Mouse (Mus musculus): Measurements from ENCODE around the gene Cntrl. TPM values are rescaled to one million over a fixed set of nuclear protein-coding genes. Genes with fewer than 3 reads are reported as not detected.

Gene Cntrl
- polyA plus RNA-seq, 1 experiment from 2014 or later: 22.5 TPM

DNA sequence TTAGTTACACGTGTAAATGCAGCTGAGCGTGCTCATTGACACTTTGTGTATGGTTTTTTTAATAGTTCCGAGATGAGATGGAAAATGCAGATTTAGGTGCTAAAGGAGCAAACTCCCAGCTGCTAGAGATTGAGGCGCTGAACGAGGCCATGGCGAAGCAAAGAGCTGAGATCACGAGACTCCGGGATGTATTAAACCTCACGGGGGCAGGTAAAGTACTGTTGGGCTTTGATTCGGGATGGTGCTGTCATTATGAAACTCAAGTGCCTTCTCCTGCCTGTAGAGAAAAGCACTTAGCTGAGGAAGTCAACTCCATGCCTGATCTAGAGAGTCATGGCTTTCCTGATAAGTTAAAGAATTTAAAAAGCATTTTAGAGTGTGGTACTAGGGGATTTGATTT is 39.5 kb downstream of the Cntrl start:
- Histone ChIP-seq H3K9ac (ENCODE audit: low read length) (no peak overlapping the region), H3K4me1 (ENCODE audit: control insufficient read depth in 2 of 2, insufficient read depth in 2 of 2, low read length in 2 of 2) (peaks cover 5 to 11% of the 10 kb centered on the region in 2 experiments), H3K4me3 (ENCODE audit: control insufficient read depth in 1 of 2, insufficient read depth in 1 of 2, low read depth in 1 of 2, low read length in 2 of 2) (no peak overlapping the region), H3K27ac (replicated peaks in 1 of 2; ENCODE audit: control insufficient read depth in 1 of 2, insufficient read depth in 1 of 2, low read depth in 2 of 2, low read length in 2 of 2) (no peak overlapping the region), H3K27me3 (ENCODE audit: control insufficient read depth, insufficient read depth, low read length) (no peaks in the 10 kb centered on the region), H3K36me3 (ENCODE audit: control insufficient read depth, insufficient read depth, low read length) (peaks cover 100% of the 10 kb centered on the region), H3K9me3 (ENCODE audit: control insufficient read depth, low read length) (no peaks in the 10 kb centered on the region), H3K4me2 (ENCODE audit: low read length) (no peak overlapping the region)
- no peak for ATAC-seq (ENCODE audit: insufficient number of reproducible peaks, insufficient read depth, low FRiP score, low read depth)
- WGBS: 88% methylated on average over 10 of the region's 10 CpGs

- Histone ChIP-seq H3K36me3 (ENCODE audit: control insufficient read depth, insufficient read depth, low read length) (peaks cover 100% of the 10 kb centered on the region), H3K4me1 (ENCODE audit: control insufficient read depth in 2 of 2, insufficient read depth in 2 of 2, low read length in 2 of 2) (peaks cover 9 to 19% of the 10 kb centered on the region in 2 experiments), H3K4me3 (ENCODE audit: control insufficient read depth in 1 of 2, insufficient read depth in 1 of 2, low read depth in 1 of 2, low read length in 2 of 2) (no peak overlapping the region), H3K4me2 (ENCODE audit: low read length) (no peak overlapping the region), H3K9me3 (ENCODE audit: control insufficient read depth, low read length) (no peaks in the 10 kb centered on the region), H3K27ac (replicated peaks in 1 of 2; ENCODE audit: control insufficient read depth in 1 of 2, insufficient read depth in 1 of 2, low read depth in 2 of 2, low read length in 2 of 2) (no peak overlapping the region), H3K27me3 (ENCODE audit: control insufficient read depth, insufficient read depth, low read length) (no peaks in the 10 kb centered on the region), H3K9ac (ENCODE audit: low read length) (no peak overlapping the region)
- ATAC-seq (ENCODE audit: insufficient number of reproducible peaks, insufficient read depth, low FRiP score, low read depth): no peak
- WGBS: 94% methylated on average over 13 of the region's 13 CpGs
These were observed 42.1 kb downstream of the Cntrl start for GRCm38 (mm10) chr2:35151303-35151882.

DNA sequence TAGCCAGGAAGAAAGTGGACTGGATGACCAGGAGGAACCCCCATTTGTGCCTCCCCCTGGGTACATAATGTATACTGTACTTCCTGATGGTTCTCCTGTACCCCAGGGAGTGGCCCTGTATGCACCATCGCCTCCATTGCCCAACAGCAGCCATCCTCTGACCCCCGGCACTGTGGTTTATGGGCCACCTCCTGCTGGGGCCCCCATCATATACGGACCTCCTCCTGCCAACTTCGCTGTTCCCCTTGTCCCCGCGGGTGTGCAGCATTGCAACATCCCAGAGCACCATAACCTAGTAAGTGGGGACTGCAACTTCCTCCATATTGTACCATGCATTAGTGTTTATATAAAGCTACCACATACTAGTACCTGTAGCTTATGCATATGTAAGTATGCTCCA is 43.9 kb downstream of the Cntrl start:
- Histone ChIP-seq H3K4me2 (ENCODE audit: low read length) (no peak overlapping the region), H3K4me3 (ENCODE audit: control insufficient read depth in 1 of 2, insufficient read depth in 1 of 2, low read depth in 1 of 2, low read length in 2 of 2) (no peak overlapping the region), H3K9ac (ENCODE audit: low read length) (no peak overlapping the region), H3K36me3 (ENCODE audit: control insufficient read depth, insufficient read depth, low read length) (peaks cover 99% of the 10 kb centered on the region), H3K27me3 (ENCODE audit: control insufficient read depth, insufficient read depth, low read length) (no peaks in the 10 kb centered on the region), H3K27ac (replicated peaks in 1 of 2; ENCODE audit: control insufficient read depth in 1 of 2, insufficient read depth in 1 of 2, low read depth in 2 of 2, low read length in 2 of 2) (0 out of 4 replicates have a peak overlapping the region, but pooled peaks of 1 of the 2 experiments have one; percentile 10), H3K9me3 (ENCODE audit: control insufficient read depth, low read length) (no peaks in the 10 kb centered on the region), H3K4me1 (ENCODE audit: control insufficient read depth in 2 of 2, insufficient read depth in 2 of 2, low read length in 2 of 2) (peaks cover 8 to 25% of the 10 kb centered on the region in 2 experiments)
- 89% methylated on average over 6 of the region's 6 CpGs for WGBS
- no peak for ATAC-seq (ENCODE audit: insufficient number of reproducible peaks, insufficient read depth, low FRiP score, low read depth)

- Histone ChIP-seq H3K27me3 (ENCODE audit: control insufficient read depth, insufficient read depth, low read length) (no peaks in the 10 kb centered on the region), H3K27ac (replicated peaks in 1 of 2; ENCODE audit: control insufficient read depth in 1 of 2, insufficient read depth in 1 of 2, low read depth in 2 of 2, low read length in 2 of 2) (peak overlapping the region; percentile 84 to 85), H3K36me3 (ENCODE audit: control insufficient read depth, insufficient read depth, low read length) (peaks cover 99% of the 10 kb centered on the region), H3K4me2 (ENCODE audit: low read length) (no peak overlapping the region), H3K9me3 (ENCODE audit: control insufficient read depth, low read length) (no peaks in the 10 kb centered on the region), H3K9ac (ENCODE audit: low read length) (peak overlapping the region; percentile 13; the same call in 1 of the 2 replicates), H3K4me1 (ENCODE audit: control insufficient read depth in 2 of 2, insufficient read depth in 2 of 2, low read length in 2 of 2) (peaks cover 8 to 25% of the 10 kb centered on the region in 2 experiments), H3K4me3 (ENCODE audit: control insufficient read depth in 1 of 2, insufficient read depth in 1 of 2, low read depth in 1 of 2, low read length in 2 of 2) (no peak overlapping the region)
- no peak for ATAC-seq (ENCODE audit: insufficient number of reproducible peaks, insufficient read depth, low FRiP score, low read depth)
- 33% methylated on average over 8 of the region's 8 CpGs for WGBS
These were observed 44.7 kb downstream of the Cntrl start for GRCm38 (mm10) chr2:35153844-35154554.

GRCm38 (mm10) chr2:35156985-35157384 is 47.7 kb downstream of the Cntrl start:
- no peak for ATAC-seq (ENCODE audit: insufficient number of reproducible peaks, insufficient read depth, low FRiP score, low read depth)
- 60% methylated on average over 2 of the region's 2 CpGs for WGBS
- peaks cover 88% of the 10 kb centered on the region for H3K36me3 ChIP-seq (ENCODE audit: control insufficient read depth, insufficient read depth, low read length)
- H3K4me1 ChIP-seq (ENCODE audit: control insufficient read depth in 2 of 2, insufficient read depth in 2 of 2, low read length in 2 of 2): peaks cover 8 to 25% of the 10 kb centered on the region in 2 experiments
- H3K4me3 ChIP-seq (ENCODE audit: control insufficient read depth in 1 of 2, insufficient read depth in 1 of 2, low read depth in 1 of 2, low read length in 2 of 2): no peak overlapping the region
- no peaks in the 10 kb centered on the region for H3K27me3 ChIP-seq (ENCODE audit: control insufficient read depth, insufficient read depth, low read length)
- peak overlapping the region in 1 of 2 experiments; percentile 69; a peak in 2 of 4 replicates for H3K27ac ChIP-seq (replicated peaks in 1 of 2; ENCODE audit: control insufficient read depth in 1 of 2, insufficient read depth in 1 of 2, low read depth in 2 of 2, low read length in 2 of 2)
- H3K9ac ChIP-seq (ENCODE audit: low read length): no peak overlapping the region
- no peaks in the 10 kb centered on the region for H3K9me3 ChIP-seq (ENCODE audit: control insufficient read depth, low read length)
- H3K4me2 ChIP-seq (ENCODE audit: low read length): no peak overlapping the region

GRCm38 (mm10) chr2:35157836-35158235 is 48.5 kb downstream of the Cntrl start:
- 59% methylated on average over 7 of the region's 7 CpGs for WGBS
- Histone ChIP-seq H3K4me1 (ENCODE audit: control insufficient read depth in 2 of 2, insufficient read depth in 2 of 2, low read length in 2 of 2) (peaks cover 8 to 25% of the 10 kb centered on the region in 2 experiments), H3K9ac (ENCODE audit: low read length) (no peak overlapping the region), H3K27me3 (ENCODE audit: control insufficient read depth, insufficient read depth, low read length) (no peaks in the 10 kb centered on the region), H3K36me3 (ENCODE audit: control insufficient read depth, insufficient read depth, low read length) (peaks cover 88% of the 10 kb centered on the region), H3K27ac (replicated peaks in 1 of 2; ENCODE audit: control insufficient read depth in 1 of 2, insufficient read depth in 1 of 2, low read depth in 2 of 2, low read length in 2 of 2) (peak overlapping the region; percentile 11 to 69; a peak in 3 of 4 replicates), H3K9me3 (ENCODE audit: control insufficient read depth, low read length) (no peaks in the 10 kb centered on the region), H3K4me3 (ENCODE audit: control insufficient read depth in 1 of 2, insufficient read depth in 1 of 2, low read depth in 1 of 2, low read length in 2 of 2) (no peak overlapping the region), H3K4me2 (ENCODE audit: low read length) (no peak overlapping the region)
- no peak for ATAC-seq (ENCODE audit: insufficient number of reproducible peaks, insufficient read depth, low FRiP score, low read depth)

DNA sequence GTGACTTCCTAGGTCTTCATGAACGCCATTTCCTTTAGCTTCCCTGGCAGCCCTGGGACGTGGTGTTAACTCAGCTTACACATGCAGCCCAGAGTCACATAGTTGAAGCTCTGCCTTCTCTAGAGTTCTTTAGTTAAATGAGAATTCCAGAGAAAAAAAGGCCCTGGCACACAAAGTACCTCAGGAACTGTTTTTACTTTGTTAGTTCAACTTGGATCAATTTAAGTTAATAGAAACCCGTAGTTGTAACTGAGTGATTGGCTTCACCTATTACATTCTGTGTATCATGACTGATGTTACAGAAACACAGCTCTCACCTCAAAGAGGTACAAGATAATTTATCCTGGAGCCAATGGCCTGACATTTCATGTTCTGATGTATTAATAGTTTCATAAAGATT is 49.1 kb downstream of the Cntrl start:
- Histone ChIP-seq H3K4me2 (ENCODE audit: low read length) (no peak overlapping the region), H3K27me3 (ENCODE audit: control insufficient read depth, insufficient read depth, low read length) (no peaks in the 10 kb centered on the region), H3K4me1 (ENCODE audit: control insufficient read depth in 2 of 2, insufficient read depth in 2 of 2, low read length in 2 of 2) (peaks cover 7 to 23% of the 10 kb centered on the region in 2 experiments), H3K4me3 (ENCODE audit: control insufficient read depth in 1 of 2, insufficient read depth in 1 of 2, low read depth in 1 of 2, low read length in 2 of 2) (no peak overlapping the region), H3K9me3 (ENCODE audit: control insufficient read depth, low read length) (no peaks in the 10 kb centered on the region), H3K9ac (ENCODE audit: low read length) (no peak overlapping the region), H3K36me3 (ENCODE audit: control insufficient read depth, insufficient read depth, low read length) (peaks cover 88% of the 10 kb centered on the region), H3K27ac (replicated peaks in 1 of 2; ENCODE audit: control insufficient read depth in 1 of 2, insufficient read depth in 1 of 2, low read depth in 2 of 2, low read length in 2 of 2) (no peak overlapping the region; a peak in 1 of 4 replicates)
- 78% methylated on average over 3 of the region's 3 CpGs for WGBS
- ATAC-seq (ENCODE audit: insufficient number of reproducible peaks, insufficient read depth, low FRiP score, low read depth): no peak

Measured in heart, embryonic 14.5 days (tissue).